Mouse (Mus musculus): ENCODE data around the gene Hdac8. TPM values are rescaled to one million over a fixed set of nuclear protein-coding genes. Genes with fewer than 3 reads are reported as not detected.

The Hdac8 gene
- polyA plus RNA-seq, 1 experiment, result 6.4 TPM

- H3K36me3 ChIP-seq (ENCODE audit: control insufficient read depth, insufficient read depth), result no peaks in the 10 kb centered on the region
- H3K27me3 ChIP-seq (ENCODE audit: control insufficient read depth, insufficient read depth, insufficient read length), result no peaks in the 10 kb centered on the region
Observed at GRCm38 (mm10) chrX:102250891-102251170, 254.3 kb downstream of the Hdac8 start.

GRCm38 (mm10) chrX:102250150-102250890 is 254.8 kb downstream of the Hdac8 start:
- peak overlapping the region; percentile 44 for H3ac ChIP-seq (ENCODE audit: control insufficient read depth, insufficient read length)
- H3K36me3 ChIP-seq (ENCODE audit: control insufficient read depth, insufficient read depth), result no peaks in the 10 kb centered on the region
- no peaks in the 10 kb centered on the region for H3K27me3 ChIP-seq (ENCODE audit: control insufficient read depth, insufficient read depth, insufficient read length)
- peak overlapping the region; percentile 23 for H3K4me3 ChIP-seq
- no peaks in the 10 kb centered on the region for H3K79me2 ChIP-seq (ENCODE audit: control insufficient read depth, insufficient read depth)
- peak overlapping the region; percentile 76 for H3K4me2 ChIP-seq (ENCODE audit: low read depth)
- TF ChIP-seq E2F4 (IDR thresholded peaks at IDR 0.05; ENCODE audit: insufficient read depth), result no peak
- no peak for TF ChIP-seq POLR2AphosphoS2 (IDR thresholded peaks at IDR 0.05; ENCODE audit: insufficient read length, low read depth)
- no peak for TF ChIP-seq POLR2A (IDR thresholded peaks at IDR 0.05; ENCODE audit: insufficient read length, low read depth)
- TF ChIP-seq MYOG (IDR thresholded peaks at IDR 0.05; ENCODE audit: control insufficient read depth in 1 of 3, insufficient read depth in 1 of 3, insufficient read length in 2 of 3, low read depth in 2 of 3), result no peak
- TF ChIP-seq CEBPB (IDR thresholded peaks at IDR 0.05; ENCODE audit: insufficient read depth, poor library complexity, severe bottlenecking), result no peak
- no peak for TF ChIP-seq TCF12 (IDR thresholded peaks at IDR 0.05; ENCODE audit: insufficient read depth, poor library complexity, severe bottlenecking)
- no peak for TF ChIP-seq MYOD1 (IDR thresholded peaks at IDR 0.05; ENCODE audit: control insufficient read depth in 1 of 3, insufficient read length in 2 of 3, low read depth in 2 of 3)
- no peak for TF ChIP-seq SRF (IDR thresholded peaks at IDR 0.05; ENCODE audit: control insufficient read depth, insufficient read length, low read depth)
- no peak for TF ChIP-seq TCF3 (IDR thresholded peaks at IDR 0.05; ENCODE audit: insufficient read length, low read depth)
- no peak for TF ChIP-seq REST (IDR thresholded peaks at IDR 0.05; ENCODE audit: insufficient read depth, insufficient read length)
- TF ChIP-seq MAX (IDR thresholded peaks at IDR 0.05; ENCODE audit: low read depth), result no peak
- TF ChIP-seq USF1 (IDR thresholded peaks at IDR 0.05; ENCODE audit: low read depth), result no peak

More at GRCm38 (mm10) chrX:102250891-102251170, 254.3 kb downstream of the Hdac8 start:
- Histone ChIP-seq H3ac (ENCODE audit: control insufficient read depth, insufficient read length) (peak overlapping the region; percentile 44), H3K4me2 (ENCODE audit: low read depth) (peak overlapping the region; percentile 76), H3K79me2 (ENCODE audit: control insufficient read depth, insufficient read depth) (no peaks in the 10 kb centered on the region), H3K4me3 (peak overlapping the region; percentile 23)
- TF ChIP-seq POLR2AphosphoS2 (IDR thresholded peaks at IDR 0.05; ENCODE audit: insufficient read length, low read depth) (no peak), MAX (IDR thresholded peaks at IDR 0.05; ENCODE audit: low read depth) (no peak), MYOG (IDR thresholded peaks at IDR 0.05; ENCODE audit: control insufficient read depth in 1 of 3, insufficient read depth in 1 of 3, insufficient read length in 2 of 3, low read depth in 2 of 3) (no peak), TCF12 (IDR thresholded peaks at IDR 0.05; ENCODE audit: insufficient read depth, poor library complexity, severe bottlenecking) (no peak), REST (IDR thresholded peaks at IDR 0.05; ENCODE audit: insufficient read depth, insufficient read length) (no peak), POLR2A (IDR thresholded peaks at IDR 0.05; ENCODE audit: insufficient read length, low read depth) (no peak), CEBPB (IDR thresholded peaks at IDR 0.05; ENCODE audit: insufficient read depth, poor library complexity, severe bottlenecking) (no peak), USF1 (IDR thresholded peaks at IDR 0.05; ENCODE audit: low read depth) (no peak), TCF3 (IDR thresholded peaks at IDR 0.05; ENCODE audit: insufficient read length, low read depth) (no peak), SRF (IDR thresholded peaks at IDR 0.05; ENCODE audit: control insufficient read depth, insufficient read length, low read depth) (no peak), E2F4 (IDR thresholded peaks at IDR 0.05; ENCODE audit: insufficient read depth) (no peak), MYOD1 (IDR thresholded peaks at IDR 0.05; ENCODE audit: control insufficient read depth in 1 of 3, insufficient read length in 2 of 3, low read depth in 2 of 3) (no peak)

GRCm38 (mm10) chrX:102244334-102244733 is 260.8 kb downstream of the Hdac8 start:
- TF ChIP-seq E2F4 (IDR thresholded peaks at IDR 0.05; ENCODE audit: insufficient read depth) (no peak), MYOD1 (IDR thresholded peaks at IDR 0.05; ENCODE audit: control insufficient read depth in 1 of 3, insufficient read length in 2 of 3, low read depth in 2 of 3) (no peak), MAX (IDR thresholded peaks at IDR 0.05; ENCODE audit: low read depth) (no peak), MYOG (IDR thresholded peaks at IDR 0.05; ENCODE audit: control insufficient read depth in 1 of 3, insufficient read depth in 1 of 3, insufficient read length in 2 of 3, low read depth in 2 of 3) (no peak), POLR2AphosphoS2 (IDR thresholded peaks at IDR 0.05; ENCODE audit: insufficient read length, low read depth) (no peak), CEBPB (IDR thresholded peaks at IDR 0.05; ENCODE audit: insufficient read depth, poor library complexity, severe bottlenecking) (no peak), USF1 (IDR thresholded peaks at IDR 0.05; ENCODE audit: low read depth) (no peak), POLR2A (IDR thresholded peaks at IDR 0.05; ENCODE audit: insufficient read length, low read depth) (no peak), REST (IDR thresholded peaks at IDR 0.05; ENCODE audit: insufficient read depth, insufficient read length) (no peak), SRF (IDR thresholded peaks at IDR 0.05; ENCODE audit: control insufficient read depth, insufficient read length, low read depth) (no peak)

More at GRCm38 (mm10) chrX:102244334-102244733, 260.8 kb downstream of the Hdac8 start:
- no peaks in the 10 kb centered on the region for H3K27me3 ChIP-seq (ENCODE audit: control insufficient read depth, insufficient read depth, insufficient read length)
- no peak overlapping the region for H3ac ChIP-seq (ENCODE audit: control insufficient read depth, insufficient read length)
- no peaks in the 10 kb centered on the region for H3K36me3 ChIP-seq (ENCODE audit: control insufficient read depth, insufficient read depth)
- no peak overlapping the region for H3K4me3 ChIP-seq
- H3K4me2 ChIP-seq (ENCODE audit: low read depth), result no peak overlapping the region
- no peaks in the 10 kb centered on the region for H3K79me2 ChIP-seq (ENCODE audit: control insufficient read depth, insufficient read depth)

Other genes starting within 250 kb of the Hdac8 start
- gene Phka1, start 138.9 kb upstream of the Hdac8 start, polyA plus RNA-seq (2012; fragmentation: generic; extraction: Trizol), result 8.7 TPM
- gene Gm3880, start 181.6 kb upstream of the Hdac8 start, polyA plus RNA-seq (2012; fragmentation: generic; extraction: Trizol), result not detected
- gene Gm9112, start 202.3 kb upstream of the Hdac8 start, polyA plus RNA-seq (2012; fragmentation: generic; extraction: Trizol), result not detected
- gene Dmrtc1b, start 202.5 kb upstream of the Hdac8 start, polyA plus RNA-seq (2012; fragmentation: generic; extraction: Trizol), result not detected

Data from myocyte (in vitro differentiated cells).